Mouse (Mus musculus) adrenal gland, postnatal 25 days (tissue): ENCODE data around the gene Acot9. TPM values are rescaled to one million over a fixed set of nuclear protein-coding genes. Genes with fewer than 3 reads are reported as not detected.

Experiments used
- DNase-seq: peaks from one replicate; pipeline ENCODE4 v3.0.0; 2021; ENCODE audit warnings: mixed read lengths
- long read RNA-seq: library from polyadenylated mRNA; stranded (forward); transcript quantifications from one replicate; pipeline ENCODE4 v2.0.0, GENCODE M21; 2021
- total RNA-seq: library from RNA; stranded (reverse); gene quantifications from 2 replicates; pipeline ENCODE4 v1.2.3, GENCODE M21; 2021

Acot9 gene
- total RNA-seq, result 43.7 and 47.6 TPM in 2 replicates
- long read RNA-seq, transcript Acot9-201 (15 exons, 1,752 nt), result major isoform, 41 of 44 reads
- long read RNA-seq, partial matches to known transcripts, result 1 of 44 reads
- long read RNA-seq, other reads (novel, unspliced or antisense), result 2 of 44 reads

DNA sequence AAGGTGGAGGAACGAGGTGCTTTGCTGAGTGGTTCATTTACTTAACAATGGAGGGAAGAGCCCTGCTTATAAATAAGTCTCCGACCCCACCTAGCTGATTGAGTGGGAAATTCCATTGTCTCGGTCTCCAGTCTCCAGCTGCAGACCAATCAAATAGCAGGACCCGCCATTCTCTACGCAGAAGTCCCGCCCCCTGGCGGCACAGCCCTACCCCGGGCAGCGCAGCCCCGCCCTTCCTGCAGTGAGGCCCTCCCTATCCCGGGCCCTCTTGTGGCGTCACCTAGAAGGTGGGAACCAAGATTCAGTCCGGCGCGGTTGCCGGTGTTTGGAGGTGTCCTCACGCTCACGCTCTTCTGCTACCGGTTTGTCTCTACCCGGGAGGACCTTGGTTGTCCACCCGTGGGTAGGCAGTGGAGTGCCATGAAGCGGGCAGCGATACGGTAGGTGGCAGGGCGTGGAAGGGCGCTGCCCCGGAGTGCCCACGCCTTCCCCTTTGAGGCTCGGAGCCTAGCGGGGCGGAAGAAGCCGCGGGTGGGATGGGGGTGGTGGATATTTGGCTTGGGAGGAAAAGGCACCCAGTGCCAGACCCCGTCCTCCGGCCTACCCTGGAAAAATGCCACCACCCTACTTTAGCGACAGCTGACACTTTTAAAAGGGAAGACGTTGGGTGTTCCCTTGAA, at the start of gene Acot9:
TSS of gene Acot9 (plus strand) at position 209 of the 680 bp plus-strand sequence.
- peak; percentile 88 for DNase-seq

DNA sequence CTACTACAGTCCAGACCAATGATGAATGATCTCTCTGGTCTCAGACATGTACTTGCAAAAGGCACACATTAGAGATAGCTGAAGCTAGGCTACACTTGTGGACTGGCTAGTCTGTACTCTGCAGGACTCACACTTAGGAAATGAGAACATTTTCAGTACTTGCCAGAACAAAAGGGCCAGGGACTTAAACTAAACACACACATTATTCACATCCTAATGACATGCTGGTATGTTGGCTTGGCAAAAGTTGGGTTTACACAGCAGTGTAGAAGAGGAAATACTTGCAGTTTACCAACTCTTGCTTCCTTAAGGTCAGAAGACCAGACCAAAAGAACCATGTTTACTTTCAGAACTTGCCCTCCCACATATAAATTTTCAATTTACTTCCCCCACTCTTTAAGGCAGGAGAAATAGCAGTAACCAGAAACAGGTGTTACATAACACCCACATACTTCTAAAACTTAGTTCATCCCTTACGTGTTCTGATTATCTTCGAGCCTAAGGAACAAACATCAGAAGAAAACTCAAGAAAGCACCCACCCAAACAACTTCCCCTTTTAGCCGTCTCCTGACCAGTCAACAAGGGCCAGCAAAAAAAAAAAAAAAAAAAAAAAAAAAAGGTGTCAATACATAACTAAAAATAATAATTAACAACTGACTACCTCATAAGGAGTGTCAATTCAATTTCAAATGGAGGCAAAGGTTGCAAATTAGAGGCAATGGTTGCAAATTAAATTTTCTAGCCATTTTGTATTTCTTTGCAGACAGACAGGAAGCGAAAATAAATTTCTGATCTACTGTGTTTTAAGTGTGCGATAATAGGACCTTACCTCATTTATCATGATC, 47.7 kb upstream of the Acot9 start:
- no peak for DNase-seq

DNA sequence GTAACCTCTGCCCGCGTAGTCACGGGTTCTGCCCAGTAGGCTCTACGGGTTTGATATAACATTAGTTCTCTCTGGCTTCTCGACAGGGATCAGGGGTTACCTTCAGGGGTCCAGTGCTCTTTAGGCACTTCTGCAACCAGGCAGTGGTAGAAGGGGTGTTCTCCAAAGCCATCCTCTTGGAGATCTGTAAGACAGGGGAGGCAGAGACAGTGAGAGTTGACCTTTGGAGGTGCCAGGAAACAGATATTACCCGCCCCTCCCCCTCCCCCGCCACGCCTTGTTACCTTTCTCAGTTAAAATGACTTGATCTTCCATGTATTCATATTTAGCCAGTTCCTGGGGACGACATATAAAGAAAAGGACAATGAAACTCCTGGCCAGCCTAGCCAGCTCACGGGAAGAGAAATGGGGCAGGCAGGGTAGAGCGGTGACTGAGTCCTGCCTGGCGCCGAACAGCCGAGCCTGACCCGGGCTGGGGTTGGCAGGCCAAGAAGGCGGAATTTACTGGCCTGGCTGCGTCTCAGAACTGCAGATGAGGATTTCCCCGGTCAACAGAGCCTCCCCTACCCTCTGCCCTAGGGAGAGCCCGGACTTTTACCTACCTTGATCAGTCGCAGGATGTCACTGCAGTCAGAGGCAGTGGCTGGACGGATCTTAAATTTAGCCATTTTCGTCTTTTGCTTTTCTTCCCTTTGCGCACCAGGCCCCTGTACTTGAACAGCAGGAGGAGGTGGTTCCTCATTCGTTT, 46.6 kb upstream of the Acot9 start:
- peak; percentile 29 for DNase-seq

DNA sequence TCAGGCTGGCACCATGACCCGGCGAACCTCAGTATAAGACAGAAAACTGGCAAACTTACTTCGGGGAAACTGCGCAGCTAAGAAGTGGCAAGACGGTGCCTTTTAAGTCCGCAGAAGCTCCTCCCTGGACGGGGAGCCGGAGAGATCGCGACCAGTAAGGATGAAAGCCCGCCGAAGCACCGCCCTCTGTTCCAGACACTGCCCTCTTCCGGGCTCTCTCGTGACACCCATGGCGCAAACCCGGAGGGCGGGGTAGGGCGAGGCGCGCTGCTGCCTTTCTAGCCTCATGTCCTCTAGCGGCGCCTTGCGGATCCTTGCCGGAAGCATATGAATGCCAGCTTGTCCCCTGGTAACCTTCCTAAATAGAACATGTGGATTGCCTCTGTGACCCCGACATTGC, 46.0 kb upstream of the Acot9 start, which contains the start of gene Sat1:
TSS of gene Sat1 (minus strand) at position 179 of the 400 bp plus-strand sequence.
- peak; percentile 89 for DNase-seq

DNA sequence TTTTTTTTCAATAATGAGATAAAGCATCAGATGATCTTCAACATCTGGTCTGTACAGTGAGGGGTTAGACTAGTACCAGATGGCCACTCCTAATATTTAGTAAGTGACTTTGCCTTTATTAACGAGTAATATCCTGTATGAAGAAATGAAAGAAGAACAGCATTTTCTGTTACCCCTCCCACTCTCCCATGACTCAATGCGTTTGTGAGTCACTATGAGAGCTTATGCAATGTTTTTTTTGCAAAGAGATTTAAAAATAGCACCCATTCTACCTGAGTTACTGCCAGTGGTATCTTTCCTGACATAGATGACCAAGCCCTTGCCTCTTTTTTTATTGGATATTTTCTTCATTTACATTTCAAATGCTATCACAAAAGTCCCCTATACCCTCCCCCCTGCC, 44.0 kb upstream of the Acot9 start:
- DNase-seq, result no peak

DNA sequence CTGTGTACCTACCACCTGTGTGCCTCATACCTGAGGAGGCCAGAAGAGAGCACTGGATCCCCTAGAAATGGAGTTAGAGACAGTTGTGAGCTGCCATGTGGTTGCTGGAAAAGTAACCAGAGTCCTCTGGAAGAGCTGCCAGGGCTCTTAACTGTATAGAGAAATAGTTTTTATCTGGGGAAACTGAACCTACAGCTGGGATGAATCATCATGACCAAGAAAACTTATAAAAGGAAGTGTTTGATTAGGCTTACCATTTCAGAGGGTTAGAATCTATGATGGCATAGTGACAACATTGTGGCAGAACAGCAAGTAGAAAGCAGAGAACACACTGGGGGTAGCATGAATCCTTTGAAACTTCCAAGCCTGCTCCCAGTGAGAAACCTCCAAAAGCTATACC, 5.4 kb upstream of the Acot9 start:
- no peak for DNase-seq

DNA sequence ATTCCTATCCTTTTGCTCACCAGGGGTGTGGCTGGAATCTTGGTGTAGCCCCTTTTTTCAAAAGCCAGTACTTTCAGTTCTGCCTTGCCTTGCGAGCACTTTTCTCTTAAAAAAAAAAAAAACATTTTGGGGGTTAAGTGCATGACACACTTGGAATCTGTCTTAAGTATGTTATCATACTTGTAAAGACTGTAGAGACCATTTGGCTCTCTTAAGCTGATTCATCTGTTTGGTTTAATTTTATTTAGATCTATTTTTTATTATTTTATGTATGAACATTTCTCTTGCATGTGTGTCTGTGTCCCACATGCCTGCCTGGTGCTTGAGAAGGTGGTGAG, 641 bp downstream of the Acot9 start:
- no peak for DNase-seq

DNA sequence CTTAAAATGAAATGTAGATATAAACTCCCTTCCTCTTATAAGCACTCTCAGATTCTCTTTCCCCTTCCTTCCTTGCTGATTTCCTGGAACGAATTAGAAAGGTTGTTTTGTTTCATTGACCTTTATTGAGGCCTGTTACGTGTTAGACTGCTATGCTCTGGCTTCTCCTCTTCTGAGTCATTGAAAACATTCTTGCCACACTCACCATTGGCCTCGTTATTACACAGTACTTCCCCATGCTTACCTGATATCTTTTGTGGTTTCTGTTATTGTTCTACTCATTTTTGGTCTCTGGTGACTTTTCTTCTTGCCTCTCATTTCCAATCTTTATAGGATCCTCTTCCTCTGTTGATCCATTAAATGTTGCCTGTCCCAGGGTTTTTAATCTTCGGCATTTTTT, 16.2 kb downstream of the Acot9 start:
- no peak for DNase-seq

DNA sequence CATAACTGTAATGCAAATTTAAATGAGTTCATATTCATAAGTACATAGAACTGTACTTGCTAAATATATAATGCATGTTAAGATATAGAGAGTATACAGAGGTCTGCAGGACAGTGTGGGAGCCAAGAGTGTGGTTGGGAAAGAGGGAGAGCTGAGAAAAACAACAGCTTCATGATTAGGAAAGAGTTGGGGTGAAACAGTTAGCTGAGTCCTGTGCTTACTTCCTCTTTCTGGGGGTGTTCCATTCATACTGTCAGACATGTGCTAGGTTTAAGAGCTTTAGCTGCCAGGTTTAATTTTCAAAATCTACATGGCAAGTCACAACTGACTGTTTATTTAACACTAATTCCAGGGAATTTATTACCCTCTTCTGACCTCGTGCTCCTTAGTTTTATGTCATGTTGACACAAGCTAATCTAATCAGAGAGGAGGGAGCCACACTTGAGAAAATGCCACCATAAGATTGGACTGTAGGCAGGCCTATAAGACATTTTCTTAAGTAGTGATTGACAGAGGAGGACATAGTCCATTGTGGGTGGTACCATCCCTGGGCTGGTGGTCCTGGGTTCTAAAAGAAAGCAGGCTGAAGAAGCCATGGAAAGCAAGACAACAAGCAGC, 18.3 kb downstream of the Acot9 start:
- no peak for DNase-seq

DNA sequence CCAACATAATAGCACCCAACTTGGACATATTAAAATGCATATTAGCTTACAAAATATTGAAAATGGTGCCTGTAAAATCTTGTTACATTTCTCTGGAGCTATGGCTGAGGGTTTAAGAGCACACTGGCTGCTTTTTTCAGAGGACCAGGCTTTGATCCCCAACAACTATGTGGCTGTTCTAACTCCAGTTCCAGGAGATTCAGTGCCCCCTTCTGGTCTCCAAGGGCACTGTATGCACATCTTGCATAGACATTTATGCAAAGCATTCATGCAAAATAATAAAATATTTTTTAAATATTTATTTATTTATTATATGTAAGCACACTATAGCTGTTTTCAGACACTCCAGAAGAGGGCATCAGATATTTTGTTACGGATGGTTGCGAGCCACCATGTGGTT, 44.1 kb downstream of the Acot9 start:
- no peak for DNase-seq

DNA sequence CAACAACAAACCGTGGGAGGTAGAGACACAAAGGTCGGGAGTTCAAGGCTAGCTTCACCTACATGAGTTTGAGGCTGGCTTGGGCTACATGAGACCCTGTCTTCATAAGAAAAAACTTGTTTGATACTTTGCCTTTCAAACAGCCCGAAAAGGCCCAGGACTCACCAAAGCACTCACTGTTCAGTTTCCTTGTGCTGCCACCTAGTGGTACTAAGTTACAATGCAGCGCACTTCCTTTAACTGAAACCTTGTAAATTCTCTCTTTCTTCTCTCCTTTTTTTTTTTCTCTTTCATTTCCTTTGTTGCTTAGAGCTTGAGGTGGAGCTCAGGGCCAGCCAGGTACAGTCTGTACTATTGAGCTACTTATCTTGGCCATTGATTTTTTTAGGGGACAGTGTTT, 55.8 kb downstream of the Acot9 start:
- DNase-seq, result no peak

DNA sequence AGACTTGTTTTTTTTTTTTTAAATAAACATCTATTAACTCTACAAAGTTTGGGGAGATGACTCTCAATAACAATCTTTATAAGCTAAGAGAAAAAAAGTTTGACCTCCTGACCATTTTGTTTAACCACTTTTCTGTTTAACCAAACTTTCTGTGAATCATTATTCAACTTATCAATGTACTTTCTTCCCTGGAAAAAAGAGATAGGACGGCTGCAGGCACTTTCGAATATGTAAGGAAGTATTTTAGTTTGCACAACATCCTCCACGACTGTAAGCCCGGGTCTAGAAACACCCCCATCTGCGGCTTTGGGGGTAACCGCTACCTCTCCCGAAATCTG, 75.3 kb downstream of the Acot9 start:
- no peak for DNase-seq

DNA sequence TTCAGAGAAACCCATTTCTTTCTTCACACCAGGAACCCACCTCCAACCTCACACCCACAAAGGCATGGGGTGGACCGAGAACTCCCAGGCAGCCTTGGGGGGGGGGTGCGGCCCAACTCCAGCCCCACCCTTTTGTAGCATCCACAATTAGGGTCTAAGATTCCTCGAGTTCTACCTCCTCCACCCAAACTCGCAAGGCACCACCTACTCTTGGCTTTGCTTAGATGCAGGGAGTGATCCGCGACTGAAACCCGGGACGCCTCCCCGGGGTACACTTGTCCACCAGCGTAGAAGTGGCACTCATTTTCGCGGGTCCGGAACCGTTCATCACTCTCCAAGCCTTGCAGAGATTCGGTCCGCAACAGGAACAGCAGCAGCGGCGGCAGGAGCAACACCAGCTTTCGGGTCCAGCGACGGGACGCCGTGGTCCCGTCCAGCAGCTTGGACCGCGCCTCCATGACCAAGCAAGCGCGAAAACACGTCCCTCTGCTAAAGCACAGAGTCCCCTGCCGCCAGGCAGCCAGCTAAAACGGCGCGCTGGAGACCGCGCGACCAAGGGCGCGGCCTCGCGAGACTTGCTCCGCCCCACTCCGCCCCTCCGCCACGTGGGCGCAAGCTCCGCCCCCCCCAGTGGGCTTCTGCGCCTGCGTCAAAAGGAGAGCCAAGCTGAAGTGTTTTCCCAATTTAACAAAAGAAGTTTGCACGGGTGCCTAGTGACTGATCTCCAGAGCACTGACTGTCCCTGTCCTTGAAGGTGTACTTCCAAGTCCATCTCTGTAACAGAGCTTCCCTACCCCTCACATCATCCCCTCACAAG, 75.9 kb downstream of the Acot9 start:
- DNase-seq, result peak; percentile 79

DNA sequence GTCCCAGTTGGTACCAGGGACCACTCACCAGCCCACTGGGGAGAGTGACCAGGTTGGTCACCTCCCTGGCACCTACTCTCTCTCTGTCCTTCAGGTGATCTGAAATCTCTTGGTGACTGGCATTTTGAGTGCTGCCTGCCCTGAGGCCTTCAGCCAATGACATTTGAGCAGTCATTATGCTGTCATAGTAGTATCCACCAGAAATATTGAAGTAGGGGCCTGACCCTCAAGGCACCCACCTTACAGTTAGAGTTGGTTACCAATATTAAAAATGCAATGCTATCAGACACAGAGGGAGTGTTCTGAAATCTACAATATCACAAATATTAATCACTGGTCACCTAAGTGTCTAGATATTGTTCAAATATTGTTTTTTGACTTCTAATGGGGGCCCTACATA, 78.4 kb downstream of the Acot9 start, which contains the start of gene Prdx4:
TSS of gene Prdx4 (minus strand) at position 101 of the 400 bp plus-strand sequence.
- no peak for DNase-seq

DNA sequence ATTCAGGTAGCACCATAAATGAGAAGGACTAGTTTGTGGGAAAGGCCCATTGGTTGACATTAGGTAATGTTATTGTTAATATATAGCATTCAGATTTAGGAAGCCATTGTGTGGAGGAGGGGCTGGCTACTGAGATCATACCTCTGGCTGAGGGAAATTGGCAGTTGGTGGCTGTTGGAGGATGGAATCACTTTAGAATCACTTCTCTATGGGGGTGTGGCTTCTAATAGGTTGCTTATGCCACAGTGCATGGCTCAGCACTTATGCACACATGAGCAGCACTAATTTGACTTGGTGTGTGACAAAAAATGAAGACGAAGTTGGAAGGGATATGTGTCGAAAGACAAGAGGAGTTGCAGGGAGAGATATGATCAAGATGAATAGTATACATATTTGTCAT, 84.0 kb downstream of the Acot9 start:
- no peak for DNase-seq

Other genes starting within 250 kb of the Acot9 start
- not detected in 2 replicates for gene Magea5, start 199.3 kb upstream of the Acot9 start, total RNA-seq
- not detected in 2 replicates for gene Magea1, start 172.7 kb upstream of the Acot9 start, total RNA-seq
- not detected in 2 replicates for gene Magea2, start 168.8 kb upstream of the Acot9 start, total RNA-seq
- gene Cldn34b2, start 134.0 kb upstream of the Acot9 start, total RNA-seq, result not detected in 2 replicates
- gene Sat1, start 46.0 kb upstream of the Acot9 start, total RNA-seq, result 169 and 174 TPM in 2 replicates
- 29.6 and 39.0 TPM in 2 replicates for gene Prdx4, start 78.3 kb downstream of the Acot9 start, total RNA-seq